Mouse (Mus musculus) mesoderm, embryonic 11.5 days (tissue): Measurements from ENCODE around the gene Sf3b4.

Source experiments
- DNase-seq: peaks from one replicate; pipeline ENCODE4 v3.0.0-alpha.2; 2012; ENCODE audit warnings: low read depth, low spot score

Sf3b4 gene

GRCm38 (mm10) chr3:96220131-96220764 is 48.1 kb downstream of the Sf3b4 start:
- peak; percentile 62 for DNase-seq

DNA sequence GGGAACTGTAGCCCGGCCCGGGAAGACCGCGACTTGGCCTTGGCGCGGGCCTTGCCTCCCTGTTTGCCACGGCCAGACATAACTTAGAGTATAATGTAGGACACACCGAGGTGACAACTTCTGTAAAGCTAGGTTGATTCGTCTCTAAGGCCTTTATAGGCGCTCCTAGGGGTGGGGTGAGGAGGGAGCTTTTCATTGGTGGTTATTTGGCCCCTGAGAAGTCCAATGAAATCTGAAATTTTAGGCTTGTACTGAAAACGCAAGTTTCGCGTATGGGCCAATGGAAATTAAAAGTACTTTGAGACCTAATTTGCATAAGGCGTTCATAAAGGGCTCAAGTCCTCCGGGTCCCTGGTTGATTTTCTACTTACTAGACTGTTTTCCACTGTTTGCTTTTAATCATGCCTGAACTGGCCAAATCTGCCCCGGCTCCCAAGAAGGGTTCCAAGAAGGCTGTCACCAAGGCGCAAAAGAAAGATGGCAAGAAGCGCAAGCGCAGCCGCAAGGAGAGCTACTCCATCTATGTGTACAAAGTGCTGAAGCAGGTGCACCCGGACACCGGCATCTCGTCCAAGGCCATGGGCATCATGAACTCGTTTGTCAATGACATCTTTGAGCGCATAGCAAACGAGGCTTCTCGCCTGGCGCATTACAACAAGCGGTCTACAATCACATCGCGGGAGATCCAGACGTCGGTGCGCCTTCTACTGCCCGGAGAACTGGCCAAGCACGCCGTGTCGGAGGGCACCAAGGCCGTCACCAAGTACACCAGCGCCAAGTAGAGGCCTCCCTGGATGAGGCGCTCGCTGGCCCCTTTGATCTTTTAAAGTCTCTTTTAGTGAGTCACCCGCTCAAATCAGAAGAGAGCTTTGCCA is 48.9 kb downstream of the Sf3b4 start, which contains the start of the genes Hist2h2ac and Hist2h2be:
Gene Hist2h2ac, minus strand, starts transcription at position 116 of the 875 bp plus-strand sequence.
Gene Hist2h2be, plus strand, starts transcription at position 355 of the 875 bp plus-strand sequence.
- peak; percentile 89 for DNase-seq

- no peak for DNase-seq
Measured at GRCm38 (mm10) chr3:96221640-96222038, 49.5 kb downstream of the Sf3b4 start.

DNA sequence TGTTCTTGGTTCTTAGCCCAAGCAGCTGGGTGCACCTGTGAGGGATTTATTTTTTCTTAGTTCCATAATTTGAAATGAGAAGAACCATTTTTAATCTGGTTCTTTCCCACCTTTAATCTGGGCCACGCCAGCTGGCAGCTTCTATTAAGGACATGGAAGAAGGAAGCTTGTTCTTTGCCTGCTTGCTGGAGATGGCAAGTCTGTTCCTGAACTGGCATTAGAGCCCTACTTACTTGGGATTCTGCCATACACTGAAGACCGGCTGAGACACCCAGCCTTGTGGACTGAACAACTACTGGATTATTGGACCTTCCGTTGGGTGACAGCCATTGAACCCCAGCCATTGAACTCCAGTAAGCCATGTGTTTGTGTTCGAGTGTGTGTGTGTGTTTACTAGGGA is 50.6 kb downstream of the Sf3b4 start:
- no peak for DNase-seq

GRCm38 (mm10) chr3:96225421-96225820 is 53.3 kb downstream of the Sf3b4 start:
- no peak for DNase-seq
